10 mouse cellular contexts compared by ENCODE assay signal in the genomic region with DNA sequence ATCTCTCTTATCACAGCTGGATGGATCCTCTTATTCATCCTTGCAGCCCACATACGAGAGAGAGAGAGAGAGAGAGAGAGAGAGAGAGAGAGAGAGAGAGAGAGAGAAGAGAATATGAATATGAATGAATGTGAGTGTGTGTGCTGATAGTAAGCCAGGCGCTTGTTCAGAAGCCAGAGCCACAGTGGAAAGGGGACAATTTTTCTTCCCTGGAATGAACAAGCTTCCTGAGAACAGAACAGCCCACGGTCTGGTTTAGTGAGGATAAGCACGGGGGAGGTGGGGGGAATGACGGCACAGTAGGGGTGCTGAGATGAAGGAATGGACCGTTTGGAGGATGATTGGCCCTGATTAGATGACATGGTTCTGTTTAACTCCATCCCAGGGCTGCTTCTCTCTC.
"Had no signal": no experiment of that assay in that cellular context is flagged by ENCODE, and none has a peak within 500 bp of the region (broad histone marks: within the 10 kb centered on the region; RNA-seq: fewer than 3 reads in every experiment).

No protein-coding gene starts in this region.

- DNase-seq: liver, postnatal 0 days; lung, adult 2 months; lung, postnatal 14 days; lung, postnatal 36 days; right cerebral cortex, postnatal 25 days; right cerebral cortex, postnatal 4 days; spleen, adult 18-20 months; thymus, adult 2 months; thymus, postnatal 25 days; thymus, postnatal 4 days had no signal
